Mouse (Mus musculus): ENCODE measurements around the gene Dtx3. TPM values are rescaled to one million over a fixed set of nuclear protein-coding genes. Genes with fewer than 3 reads are reported as not detected.

Dtx3 gene
- total and polyA plus RNA-seq, 2 experiments from 2014 or later = 175 to 245 TPM

- peaks cover 15% of the 10 kb centered on the region for H3K4me1 ChIP-seq (ENCODE audit: insufficient read depth)
- 78% methylated on average over 19 of the region's 19 CpGs for WGBS
- no peak overlapping the region for H3K4me3 ChIP-seq (ENCODE audit: low read depth, low read length)
- H3K9ac ChIP-seq = no peak overlapping the region
- H3K4me2 ChIP-seq (ENCODE audit: low read depth) = no peak overlapping the region
- H3K27ac ChIP-seq (ENCODE audit: low read depth, low read length) = no peak overlapping the region
- no peak for TF ChIP-seq CTCF (IDR thresholded peaks at IDR 0.05; ENCODE audit: low read depth)
- no peaks in the 10 kb centered on the region for H3K27me3 ChIP-seq (ENCODE audit: insufficient read depth, low read length)
- DNase-seq = no peak
- ATAC-seq = no peak
- H3K36me3 ChIP-seq (ENCODE audit: insufficient read depth) = peaks cover 30% of the 10 kb centered on the region
- H3K9me3 ChIP-seq (ENCODE audit: low read length) = no peaks in the 10 kb centered on the region
Observed at GRCm38 (mm10) chr10:127191191-127192056, 4.1 kb downstream of the Dtx3 start.

DNA sequence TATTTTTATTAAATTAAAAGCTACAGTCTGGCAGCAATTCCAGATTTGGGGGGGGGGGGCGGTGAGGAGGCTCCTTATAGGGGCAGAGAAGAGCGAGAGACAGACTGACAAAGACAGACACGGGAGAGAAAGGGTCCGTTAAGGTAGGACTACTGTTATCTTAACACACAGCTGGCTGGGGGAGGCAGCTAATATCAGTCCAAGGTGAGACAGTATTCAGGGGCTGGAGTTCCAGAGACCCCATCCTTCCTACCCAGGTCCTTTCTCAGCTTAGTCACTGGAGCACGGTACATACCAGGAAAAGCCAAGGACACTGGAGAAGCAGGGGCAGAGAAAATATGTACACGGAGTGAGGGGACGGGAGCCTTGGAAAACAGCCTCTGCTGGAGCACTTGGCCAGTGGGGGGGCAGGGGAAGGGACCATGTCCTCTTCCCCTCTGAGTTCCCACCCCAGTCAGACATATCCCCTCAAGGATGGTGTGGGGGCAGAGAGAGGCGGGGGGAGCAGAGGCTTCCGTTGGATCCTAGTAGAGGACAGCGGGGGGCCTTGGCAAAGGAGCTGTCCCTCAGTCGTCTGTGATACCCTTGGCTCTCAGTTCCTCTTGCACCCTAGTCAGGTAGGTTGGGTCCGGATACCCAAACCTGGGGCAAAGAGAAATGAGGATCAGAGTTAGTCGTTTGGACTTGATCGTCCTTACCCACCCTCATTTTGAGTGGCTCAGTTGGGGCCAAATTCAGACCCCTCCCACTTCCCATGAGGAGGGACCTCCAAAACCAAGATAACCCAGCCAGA lies 4.9 kb downstream of the Dtx3 start:
- Histone ChIP-seq H3K27ac (ENCODE audit: low read depth, low read length) (no peak overlapping the region), H3K4me1 (ENCODE audit: insufficient read depth) (peaks cover 15% of the 10 kb centered on the region), H3K36me3 (ENCODE audit: insufficient read depth) (peaks cover 30% of the 10 kb centered on the region), H3K4me3 (ENCODE audit: low read depth, low read length) (no peak overlapping the region), H3K9me3 (ENCODE audit: low read length) (no peaks in the 10 kb centered on the region), H3K9ac (no peak overlapping the region), H3K4me2 (ENCODE audit: low read depth) (0 out of 2 replicates have a peak overlapping the region, but pooled peaks have one; percentile 99), H3K27me3 (ENCODE audit: insufficient read depth, low read length) (no peaks in the 10 kb centered on the region)
- WGBS = 30% methylated on average over 14 of the region's 14 CpGs
- no peak for TF ChIP-seq CTCF (IDR thresholded peaks at IDR 0.05; ENCODE audit: low read depth)
- DNase-seq (no peak), ATAC-seq (no peak)

- peak within 1 kb of the TSS; percentile 99 for H3K4me2 ChIP-seq (ENCODE audit: low read depth)
- peak within 1 kb of the TSS; percentile 70 for H3K27ac ChIP-seq (ENCODE audit: low read depth, low read length)
- TF ChIP-seq CTCF (IDR thresholded peaks at IDR 0.05; ENCODE audit: low read depth) = no peak
- peaks cover 15% of the 10 kb centered on the region for H3K4me1 ChIP-seq (ENCODE audit: insufficient read depth)
- peak within 1 kb of the TSS; percentile 64 for H3K4me3 ChIP-seq (ENCODE audit: low read depth, low read length)
- H3K27me3 ChIP-seq (ENCODE audit: insufficient read depth, low read length) = no peaks in the 10 kb centered on the region
- WGBS = 4% methylated on average over 34 of the region's 35 CpGs
- peaks cover 30% of the 10 kb centered on the region for H3K36me3 ChIP-seq (ENCODE audit: insufficient read depth)
- no peaks in the 10 kb centered on the region for H3K9me3 ChIP-seq (ENCODE audit: low read length)
- ATAC-seq (no peak), DNase-seq (peak; percentile 38)
- H3K9ac ChIP-seq = peak within 1 kb of the TSS; percentile 80
Observed at GRCm38 (mm10) chr10:127189651-127190381, 5.7 kb downstream of the Dtx3 start, which contains the start of gene Arhgef25. Gene Arhgef25 (minus strand): TSS chr10:127190083.

GRCm38 (mm10) chr10:127189116-127189650 lies 6.3 kb downstream of the Dtx3 start:
- DNase-seq (peak; percentile 51), ATAC-seq (peak; percentile 3)

DNA sequence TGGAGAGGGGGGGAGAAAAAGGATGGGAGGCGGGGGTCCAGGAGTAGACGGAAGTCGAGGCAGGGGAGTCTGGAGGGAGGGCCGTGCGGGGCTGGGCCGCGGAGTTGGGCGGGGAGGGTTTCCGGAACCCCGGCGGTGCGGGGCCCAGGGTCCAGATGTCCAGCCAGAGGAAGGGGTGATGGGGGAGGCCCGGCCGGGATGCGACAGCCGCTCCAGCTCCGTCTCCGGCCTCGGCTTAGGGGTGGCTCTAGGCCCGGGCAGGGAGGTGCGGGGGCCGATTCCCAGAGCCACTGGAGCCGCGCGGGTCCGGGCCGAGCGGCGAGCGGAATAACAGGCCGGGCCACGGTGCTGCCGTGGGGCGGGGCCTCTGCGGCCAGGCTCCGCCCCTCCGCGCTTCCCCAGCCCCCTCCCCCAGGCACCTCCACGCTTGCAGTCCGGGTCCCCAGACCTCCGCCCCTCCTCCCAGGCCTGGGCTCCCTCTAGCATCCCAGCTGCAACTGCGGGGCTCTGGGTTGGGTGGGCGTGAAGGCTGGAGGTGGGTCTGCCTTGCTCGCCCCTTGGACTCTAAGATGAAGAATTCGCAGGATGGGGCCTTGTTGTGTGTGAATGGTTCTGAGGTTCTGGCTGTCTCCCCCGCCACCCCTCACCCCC lies 6.9 kb downstream of the Dtx3 start:
- Histone ChIP-seq H3K27ac (ENCODE audit: low read depth, low read length) (peak overlapping the region; percentile 70), H3K4me1 (ENCODE audit: insufficient read depth) (peaks cover 15% of the 10 kb centered on the region; the same call in 1 of the 2 replicates), H3K4me2 (ENCODE audit: low read depth) (peak overlapping the region; percentile 99), H3K4me3 (ENCODE audit: low read depth, low read length) (peak overlapping the region; percentile 64), H3K36me3 (ENCODE audit: insufficient read depth) (peaks cover 30% of the 10 kb centered on the region), H3K27me3 (ENCODE audit: insufficient read depth, low read length) (no peaks in the 10 kb centered on the region), H3K9me3 (ENCODE audit: low read length) (no peaks in the 10 kb centered on the region), H3K9ac (peak overlapping the region; percentile 80)
- no peak for TF ChIP-seq CTCF (IDR thresholded peaks at IDR 0.05; ENCODE audit: low read depth)
- ATAC-seq (peak; percentile 79), DNase-seq (peak; percentile 69)
- WGBS = under 1% methylated on average over 36 of the region's 46 CpGs

More at GRCm38 (mm10) chr10:127189116-127189650, 6.3 kb downstream of the Dtx3 start:
- Histone ChIP-seq H3K4me1 (ENCODE audit: insufficient read depth) (peaks cover 15% of the 10 kb centered on the region), H3K4me3 (ENCODE audit: low read depth, low read length) (peak overlapping the region; percentile 64), H3K36me3 (ENCODE audit: insufficient read depth) (peaks cover 30% of the 10 kb centered on the region), H3K9me3 (ENCODE audit: low read length) (no peaks in the 10 kb centered on the region), H3K27ac (ENCODE audit: low read depth, low read length) (peak overlapping the region; percentile 70), H3K27me3 (ENCODE audit: insufficient read depth, low read length) (no peaks in the 10 kb centered on the region), H3K9ac (peak overlapping the region; percentile 80), H3K4me2 (ENCODE audit: low read depth) (peak overlapping the region; percentile 99)
- TF ChIP-seq CTCF (IDR thresholded peaks at IDR 0.05; ENCODE audit: low read depth) = no peak
- WGBS = 2% methylated on average over 26 of the region's 26 CpGs

GRCm38 (mm10) chr10:127188079-127188453 lies 7.5 kb downstream of the Dtx3 start:
- Histone ChIP-seq H3K27me3 (ENCODE audit: insufficient read depth, low read length) (no peaks in the 10 kb centered on the region), H3K4me2 (ENCODE audit: low read depth) (peak overlapping the region; percentile 99), H3K4me3 (ENCODE audit: low read depth, low read length) (peak overlapping the region; percentile 64), H3K36me3 (ENCODE audit: insufficient read depth) (peaks cover 27% of the 10 kb centered on the region), H3K9me3 (ENCODE audit: low read length) (no peaks in the 10 kb centered on the region), H3K9ac (peak overlapping the region; percentile 80), H3K4me1 (ENCODE audit: insufficient read depth) (peaks cover 15% of the 10 kb centered on the region; the same call in 1 of the 2 replicates), H3K27ac (ENCODE audit: low read depth, low read length) (peak overlapping the region; percentile 70)
- ATAC-seq (no peak), DNase-seq (no peak)
- TF ChIP-seq CTCF (IDR thresholded peaks at IDR 0.05; ENCODE audit: low read depth) = no peak
- 4% methylated on average over 14 of the region's 21 CpGs for WGBS

Data from forebrain, postnatal 0 days (tissue).